Mouse (Mus musculus): ENCODE data around the gene Olfr19. TPM values are rescaled to one million over a fixed set of nuclear protein-coding genes. Genes with fewer than 3 reads are reported as not detected.
"Not testable (repeated sequence)": the region's sequence is repeated elsewhere in the genome, so short reads cannot be mapped to it uniquely, and the experiment has no call there.

The Olfr19 gene
- polyA plus RNA-seq (2012; ENCODE audit: insufficient read depth, insufficient read length, low replicate concordance, missing spikeins), result not detected in 2 replicates

DNA sequence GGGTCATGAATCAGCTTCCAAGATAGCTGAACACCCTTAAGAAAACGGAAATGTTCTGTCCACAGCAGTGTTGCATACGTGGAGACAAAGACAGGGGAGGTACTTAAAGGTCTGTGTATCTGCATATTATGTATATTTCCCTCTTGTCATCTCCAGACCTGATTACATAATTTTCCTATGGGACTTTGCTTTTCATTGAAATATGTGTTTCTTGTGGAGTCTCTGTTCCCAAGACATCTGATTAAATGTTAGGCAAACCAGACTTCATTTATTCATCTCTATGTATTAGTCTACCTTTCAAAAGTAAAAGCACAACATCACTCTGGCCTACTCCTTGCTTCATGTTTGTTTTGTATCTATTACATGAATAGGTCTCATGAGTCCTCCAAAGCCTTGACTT, at the start of gene Olfr19:
Gene Olfr19 (minus strand): TSS at position 101 of the 400 bp plus-strand sequence.
- no peak within 1 kb of the TSS for H3K27ac ChIP-seq (ENCODE audit: insufficient read depth, low read depth, low read length)
- no peak for TF ChIP-seq POLR2A (IDR thresholded peaks at IDR 0.05; ENCODE audit: insufficient read depth, low read depth, low read length)
- TF ChIP-seq CTCF (IDR thresholded peaks at IDR 0.05; ENCODE audit: insufficient read depth, low read depth, low read length), result no peak
- H3K4me3 ChIP-seq (ENCODE audit: insufficient read depth, low read depth, low read length), result no peak within 1 kb of the TSS
- WGBS, result 79% methylated on average over 2 of the region's 2 CpGs
- H3K4me1 ChIP-seq (ENCODE audit: control insufficient read depth, insufficient read depth, low read length), result no peaks in the 10 kb centered on the region

DNA sequence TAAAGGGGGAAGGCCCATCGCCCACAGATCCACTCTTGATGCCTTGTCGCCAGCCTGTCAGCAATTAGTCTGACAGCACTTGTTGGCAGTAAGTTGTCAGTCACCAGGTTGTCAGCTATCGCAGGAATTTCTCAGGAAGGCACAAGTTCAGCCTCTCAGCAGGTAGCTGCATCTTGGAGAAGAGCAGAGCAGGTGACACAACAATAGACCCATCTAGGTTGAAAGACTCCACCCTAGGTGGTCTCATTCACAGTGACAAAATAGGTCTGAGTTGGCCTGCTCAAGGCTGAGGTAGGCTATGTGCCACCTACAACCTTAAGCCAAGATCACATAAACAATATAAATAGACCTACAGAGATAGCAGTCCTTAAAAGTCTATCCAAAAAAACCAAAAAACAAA, 8.8 kb upstream of the Olfr19 start:
- WGBS, result 63% methylated on average over 3 of the region's 3 CpGs

DNA sequence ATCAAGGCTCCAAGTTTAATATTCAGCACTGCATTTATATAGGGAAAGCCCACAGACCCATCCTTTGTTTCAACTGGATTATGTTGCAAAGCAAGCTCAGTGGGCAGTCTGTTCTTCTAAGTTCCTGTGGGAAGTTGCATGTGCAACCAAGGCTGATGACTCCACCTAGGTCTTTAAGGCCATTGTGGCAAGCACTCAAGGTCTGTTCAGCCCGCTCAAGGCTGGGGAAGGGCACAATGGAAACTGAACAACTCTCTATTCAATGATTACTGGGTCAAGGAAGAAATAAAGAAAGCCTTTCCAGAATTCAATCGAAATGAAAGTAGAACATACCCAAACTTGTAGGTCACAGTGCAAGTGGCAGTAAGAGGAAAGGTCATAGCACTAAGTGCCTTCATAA, 7.8 kb upstream of the Olfr19 start:
- TF ChIP-seq CTCF (IDR thresholded peaks at IDR 0.05; ENCODE audit: insufficient read depth, low read depth, low read length), result no peak
- no peak for TF ChIP-seq POLR2A (IDR thresholded peaks at IDR 0.05; ENCODE audit: insufficient read depth, low read depth, low read length)
- H3K4me3 ChIP-seq (ENCODE audit: insufficient read depth, low read depth, low read length), result no peak overlapping the region
- 65% methylated on average over 2 of the region's 2 CpGs for WGBS

More for the DNA sequence above, 8.8 kb upstream of the Olfr19 start:
- H3K4me1 ChIP-seq (ENCODE audit: control insufficient read depth, insufficient read depth, low read length), result no peaks in the 10 kb centered on the region
- TF ChIP-seq POLR2A (IDR thresholded peaks at IDR 0.05; ENCODE audit: insufficient read depth, low read depth, low read length), result no peak
- no peak for TF ChIP-seq CTCF (IDR thresholded peaks at IDR 0.05; ENCODE audit: insufficient read depth, low read depth, low read length)
- no peak overlapping the region for H3K27ac ChIP-seq (ENCODE audit: insufficient read depth, low read depth, low read length)
- no peak overlapping the region for H3K4me3 ChIP-seq (ENCODE audit: insufficient read depth, low read depth, low read length)

DNA sequence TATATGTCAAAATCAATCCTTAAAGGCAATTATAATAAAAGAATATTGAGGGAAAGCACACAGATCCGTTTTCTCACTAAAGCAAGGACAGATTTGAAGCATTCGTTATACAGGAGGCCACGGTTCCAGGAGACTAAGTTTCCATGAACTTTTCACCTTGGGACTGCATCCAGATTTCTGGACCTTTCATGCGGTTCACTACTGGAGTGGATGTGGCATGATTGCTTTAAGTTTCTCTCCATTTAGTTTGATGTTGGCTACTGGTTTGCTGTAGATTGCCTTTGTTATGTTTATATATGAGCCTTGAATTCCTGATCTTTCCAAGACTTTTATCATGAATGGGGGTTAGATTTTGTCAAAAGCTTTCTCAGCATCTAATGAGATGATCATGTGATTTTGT, 11.2 kb downstream of the Olfr19 start:
- TF ChIP-seq CTCF (IDR thresholded peaks at IDR 0.05; ENCODE audit: insufficient read depth, low read depth, low read length) (no peak), POLR2A (IDR thresholded peaks at IDR 0.05; ENCODE audit: insufficient read depth, low read depth, low read length) (no peak)
- no peaks in the 10 kb centered on the region for H3K4me1 ChIP-seq (ENCODE audit: control insufficient read depth, insufficient read depth, low read length)
- WGBS, result 70% methylated on average over 4 of the region's 4 CpGs
- H3K27ac ChIP-seq (ENCODE audit: insufficient read depth, low read depth, low read length), result no peak overlapping the region
- H3K4me3 ChIP-seq (ENCODE audit: insufficient read depth, low read depth, low read length), result no peak overlapping the region

More for the DNA sequence above, 7.8 kb upstream of the Olfr19 start:
- Histone ChIP-seq H3K27ac (ENCODE audit: insufficient read depth, low read depth, low read length) (no peak overlapping the region), H3K4me1 (ENCODE audit: control insufficient read depth, insufficient read depth, low read length) (no peaks in the 10 kb centered on the region)

GRCm38 (mm10) chr16:16664516-16664915, 11.7 kb downstream of the Olfr19 start:
- H3K27ac ChIP-seq (ENCODE audit: insufficient read depth, low read depth, low read length); H3K4me1 ChIP-seq (ENCODE audit: control insufficient read depth, insufficient read depth, low read length); H3K4me3 ChIP-seq (ENCODE audit: insufficient read depth, low read depth, low read length): not testable (repeated sequence)

- no peaks in the 10 kb centered on the region for H3K4me1 ChIP-seq (ENCODE audit: control insufficient read depth, insufficient read depth, low read length)
- WGBS, result 86% methylated on average over 1 of the region's 1 CpGs
- TF ChIP-seq POLR2A (IDR thresholded peaks at IDR 0.05; ENCODE audit: insufficient read depth, low read depth, low read length) (no peak), CTCF (IDR thresholded peaks at IDR 0.05; ENCODE audit: insufficient read depth, low read depth, low read length) (no peak)
- no peak overlapping the region for H3K4me3 ChIP-seq (ENCODE audit: insufficient read depth, low read depth, low read length)
- H3K27ac ChIP-seq (ENCODE audit: insufficient read depth, low read depth, low read length), result no peak overlapping the region
Observed at GRCm38 (mm10) chr16:16645148-16645547, 31.1 kb downstream of the Olfr19 start.

- Histone ChIP-seq H3K27ac (ENCODE audit: insufficient read depth, low read depth, low read length) (no peak overlapping the region), H3K4me1 (ENCODE audit: control insufficient read depth, insufficient read depth, low read length) (no peaks in the 10 kb centered on the region), H3K4me3 (ENCODE audit: insufficient read depth, low read depth, low read length) (no peak overlapping the region)
- TF ChIP-seq POLR2A (IDR thresholded peaks at IDR 0.05; ENCODE audit: insufficient read depth, low read depth, low read length) (no peak), CTCF (IDR thresholded peaks at IDR 0.05; ENCODE audit: insufficient read depth, low read depth, low read length) (no peak)
Observed at GRCm38 (mm10) chr16:16633730-16634129, 42.5 kb downstream of the Olfr19 start.

Other genes starting within 250 kb of the Olfr19 start
- gene Fgd4, start 75.9 kb downstream of the Olfr19 start, polyA plus RNA-seq (2012; ENCODE audit: insufficient read depth, insufficient read length, low replicate concordance, missing spikeins), result not detected in 2 replicates
- not detected in 2 replicates for gene Spag6l, start 153.1 kb upstream of the Olfr19 start, polyA plus RNA-seq (2012; ENCODE audit: insufficient read depth, insufficient read length, low replicate concordance, missing spikeins)
- not detected in 2 replicates for gene Igll1, start 187.6 kb upstream of the Olfr19 start, polyA plus RNA-seq (2012; ENCODE audit: insufficient read depth, insufficient read length, low replicate concordance, missing spikeins)
- not detected in 2 replicates for gene Top3b, start 194.3 kb upstream of the Olfr19 start, polyA plus RNA-seq (2012; ENCODE audit: insufficient read depth, insufficient read length, low replicate concordance, missing spikeins)
- not detected in 2 replicates for gene Vpreb1, start 194.4 kb upstream of the Olfr19 start, polyA plus RNA-seq (2012; ENCODE audit: insufficient read depth, insufficient read length, low replicate concordance, missing spikeins)
- not detected in 2 replicates for gene Ppm1f, start 220.1 kb upstream of the Olfr19 start, polyA plus RNA-seq (2012; ENCODE audit: insufficient read depth, insufficient read length, low replicate concordance, missing spikeins)